Mouse (Mus musculus) limb, embryonic 14.5 days (tissue): ENCODE measurements around the gene Rnf217. TPM values are rescaled to one million over a fixed set of nuclear protein-coding genes. Genes with fewer than 3 reads are reported as not detected.

ENCODE experiments used
- ATAC-seq: fragments of 200-750 bp; cut with Nextera tagmentation; 2 replicates; pipeline ENCODE4 v1.8.0; 2017; ENCODE audit warnings: low read depth, moderate number of reproducible peaks, moderate TSS enrichment; ENCODE audit not compliant: low FRiP score
- DNase-seq: peaks from one replicate; pipeline ENCODE4 v3.0.0-alpha.2; 2015; ENCODE audit warnings: low spot score
- H3K27ac ChIP-seq: fragments of 300-500 bp; sonication (generic); replicated peaks from 2 replicates; pipeline ENCODE4 v1.5.1; 2014; ENCODE audit warnings: low read depth, mild to moderate bottlenecking, low read length, moderate library complexity, mixed read lengths
- H3K27me3 ChIP-seq: fragments of 300-500 bp; sonication (generic); 2 replicates; pipeline ENCODE4 v1.6.1; 2014; ENCODE audit warnings: low read length, mixed read lengths; ENCODE audit not compliant: control insufficient read depth, insufficient read depth
- H3K36me3 ChIP-seq: fragments of 300-500 bp; sonication (generic); 2 replicates; pipeline ENCODE4 v1.6.1; 2014; ENCODE audit warnings: mild to moderate bottlenecking, low read length, moderate library complexity, mixed read lengths; ENCODE audit not compliant: control insufficient read depth, insufficient read depth
- H3K4me1 ChIP-seq: fragments of 300-500 bp; sonication (generic); 2 replicates; pipeline ENCODE4 v1.6.1; 2014; ENCODE audit warnings: antibody characterized with exemption, low read length, mixed read lengths; ENCODE audit not compliant: control insufficient read depth, insufficient read depth
- H3K4me2 ChIP-seq: fragments of 300-500 bp; sonication (generic); replicated peaks from 2 replicates; pipeline ENCODE4 v1.6.1; 2014; ENCODE audit warnings: low read depth, mild to moderate bottlenecking, low read length, moderate library complexity; ENCODE audit not compliant: severe bottlenecking
- H3K4me3 ChIP-seq: fragments of 300-500 bp; sonication (generic); replicated peaks from 2 replicates; pipeline ENCODE4 v1.5.1; 2014; ENCODE audit warnings: low read length
- H3K9ac ChIP-seq: fragments of 300-500 bp; sonication (generic); 2 replicates; pipeline ENCODE4 v1.6.1; 2014; ENCODE audit warnings: mild to moderate bottlenecking, low read depth, low read length, moderate library complexity; ENCODE audit not compliant: severe bottlenecking
- H3K9me3 ChIP-seq: fragments of 300-500 bp; sonication (generic); 2 replicates; pipeline ENCODE4 v1.6.1; 2016; ENCODE audit warnings: low read length; ENCODE audit not compliant: control insufficient read depth
- POLR2A ChIP-seq: fragments of 200-500 bp; IDR thresholded peaks from 2 replicates; pipeline ENCODE4 v1.8.0; 2012; ENCODE audit warnings: inconsistent platforms, mild to moderate bottlenecking, moderate library complexity, borderline replicate concordance; ENCODE audit not compliant: insufficient read depth, insufficient read length; ENCODE audit errors: extremely low read depth
- WGBS: fragments of 180-500 bp; shearing (Covaris S2); extraction: QIAGEN DNeasy Blood & Tissue Kit; methylation state at CpG from one replicate; pipeline ENCODE4 v1.1.7; 2014; 5-methylcytosine and 5-hydroxymethylcytosine counted together
- polyA plus RNA-seq, 2 experiments: library from polyadenylated mRNA; depleted of rRNA in 1 of 2; stranded (reverse) in 1 of 2; unstranded in 1 of 2; fragments of >200 nt; fragmentation: Nextera tagmentation in 1 of 2; extraction: Ambion mirVana in 1 of 2; gene quantifications; 2 replicates each; pipeline versions ENCODE4 v1.2.1 to v1.2.3; 2012 to 2014

Rnf217 gene
- polyA plus RNA-seq, 2 experiments = 3.8 to 4.4 TPM

- Histone ChIP-seq H3K27me3 (no peaks in the 10 kb centered on the region), H3K27ac (no peak overlapping the region), H3K36me3 (peaks cover 14% of the 10 kb centered on the region), H3K9ac (no peak overlapping the region), H3K4me3 (no peak overlapping the region), H3K4me1 (peaks cover 5% of the 10 kb centered on the region; the same call in 1 of the 2 replicates), H3K4me2 (no peak overlapping the region), H3K9me3 (no peaks in the 10 kb centered on the region)
- peak; percentile 34 for DNase-seq
- no peak for TF ChIP-seq POLR2A
- ATAC-seq = no peak
- 79% methylated on average over 6 of the region's 6 CpGs for WGBS
These were observed 75.6 kb downstream of the Rnf217 start for GRCm38 (mm10) chr10:31533270-31533826.

- H3K4me3 ChIP-seq = no peak overlapping the region
- DNase-seq (no peak), ATAC-seq (no peak)
- WGBS = 77% methylated on average over 2 of the region's 2 CpGs
- no peaks in the 10 kb centered on the region for H3K27me3 ChIP-seq
- H3K9me3 ChIP-seq = no peaks in the 10 kb centered on the region
- H3K36me3 ChIP-seq = peaks cover 14% of the 10 kb centered on the region
- no peak overlapping the region for H3K4me2 ChIP-seq
- H3K4me1 ChIP-seq = peaks cover 7% of the 10 kb centered on the region; the same call in 1 of the 2 replicates
- TF ChIP-seq POLR2A = no peak
- no peak overlapping the region for H3K27ac ChIP-seq
- H3K9ac ChIP-seq = no peak overlapping the region
These were observed 76.2 kb downstream of the Rnf217 start for GRCm38 (mm10) chr10:31532782-31533181.

- Histone ChIP-seq H3K9ac (no peak overlapping the region), H3K27me3 (no peaks in the 10 kb centered on the region), H3K27ac (no peak overlapping the region), H3K4me2 (no peak overlapping the region), H3K4me3 (no peak overlapping the region), H3K9me3 (no peaks in the 10 kb centered on the region), H3K4me1 (peaks cover 7% of the 10 kb centered on the region; the same call in 1 of the 2 replicates), H3K36me3 (peaks cover 1% of the 10 kb centered on the region)
- WGBS = 28% methylated on average over 6 of the region's 6 CpGs
- TF ChIP-seq POLR2A = no peak
- no peak for DNase-seq
- ATAC-seq = no peak
These were observed 80.5 kb downstream of the Rnf217 start for GRCm38 (mm10) chr10:31528297-31528984.

- Histone ChIP-seq H3K27ac (no peak overlapping the region), H3K4me2 (no peak overlapping the region), H3K9me3 (no peaks in the 10 kb centered on the region), H3K36me3 (no peaks in the 10 kb centered on the region; the same call in 1 of the 2 replicates), H3K9ac (no peak overlapping the region), H3K4me1 (peaks cover 7% of the 10 kb centered on the region; the same call in 1 of the 2 replicates), H3K4me3 (no peak overlapping the region), H3K27me3 (no peaks in the 10 kb centered on the region)
- TF ChIP-seq POLR2A = no peak
- 87% methylated on average over 3 of the region's 3 CpGs for WGBS
- ATAC-seq (no peak), DNase-seq (no peak)
These were observed 83.3 kb downstream of the Rnf217 start for GRCm38 (mm10) chr10:31525705-31526104.

GRCm38 (mm10) chr10:31519420-31519819 is 89.6 kb downstream of the Rnf217 start:
- H3K27me3 ChIP-seq = no peaks in the 10 kb centered on the region
- ATAC-seq = no peak
- H3K4me3 ChIP-seq = no peak overlapping the region
- no peak overlapping the region for H3K9ac ChIP-seq
- TF ChIP-seq POLR2A = no peak
- 81% methylated on average over 1 of the region's 1 CpGs for WGBS
- no peaks in the 10 kb centered on the region for H3K4me1 ChIP-seq
- no peaks in the 10 kb centered on the region for H3K9me3 ChIP-seq
- H3K27ac ChIP-seq = no peak overlapping the region
- H3K4me2 ChIP-seq = no peak overlapping the region
- H3K36me3 ChIP-seq = no peaks in the 10 kb centered on the region
- no peak for DNase-seq

GRCm38 (mm10) chr10:31518210-31518609 is 90.8 kb downstream of the Rnf217 start:
- H3K27me3 ChIP-seq = no peaks in the 10 kb centered on the region
- no peaks in the 10 kb centered on the region for H3K36me3 ChIP-seq
- ATAC-seq (no peak), DNase-seq (no peak)
- WGBS = 96% methylated on average over 4 of the region's 4 CpGs
- TF ChIP-seq POLR2A = no peak
- no peak overlapping the region for H3K4me2 ChIP-seq
- H3K4me1 ChIP-seq = no peaks in the 10 kb centered on the region
- H3K27ac ChIP-seq = no peak overlapping the region
- no peak overlapping the region for H3K9ac ChIP-seq
- no peaks in the 10 kb centered on the region for H3K9me3 ChIP-seq
- no peak overlapping the region for H3K4me3 ChIP-seq
